Mouse (Mus musculus) testis, adult 2 months (tissue): ENCODE data around the gene Sprr2b.

Experiments
- CTCF ChIP-seq: fragments of 200-500 bp; IDR thresholded peaks from 2 replicates; pipeline ENCODE4 v1.5.1; 2012; ENCODE audit warnings: low read depth, mild to moderate bottlenecking, inconsistent platforms, low read length, moderate library complexity; ENCODE audit not compliant: control insufficient read depth, insufficient read depth, insufficient replicate concordance
- POLR2A ChIP-seq: fragments of 200-500 bp; IDR thresholded peaks from 2 replicates; pipeline ENCODE4 v1.6.1; 2012; ENCODE audit warnings: low read depth, mild to moderate bottlenecking, inconsistent platforms, low read length, moderate library complexity; ENCODE audit not compliant: control insufficient read depth

DNA sequence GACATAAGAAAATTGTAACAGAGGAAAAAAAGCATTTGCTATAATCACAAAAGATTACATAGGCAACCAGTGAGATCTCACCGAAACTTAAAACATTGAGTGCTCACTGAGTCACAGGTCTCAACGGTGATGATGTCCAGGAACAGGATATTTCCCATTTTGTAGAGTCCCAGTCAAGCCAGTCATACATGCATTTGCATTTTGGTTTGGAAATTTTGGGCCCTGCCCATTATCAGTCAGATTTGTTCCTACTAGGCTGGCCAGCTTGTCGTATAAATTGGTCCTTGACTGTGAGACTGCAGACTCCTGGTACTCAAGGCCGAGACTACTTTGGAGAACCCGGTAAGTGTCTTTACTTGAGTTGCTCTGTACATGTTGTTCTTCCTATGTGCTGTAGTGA lies 22.4 kb downstream of the Sprr2b start, which contains the start of gene Sprr2d:
- no peak for TF ChIP-seq POLR2A
- no peak for TF ChIP-seq CTCF
